Mouse (Mus musculus) urinary bladder, postnatal 14 days (tissue): Measurements from ENCODE around the gene Pbx1.

Source experiments
- DNase-seq: peaks from one replicate; pipeline ENCODE4 v3.0.0; 2021; ENCODE audit warnings: low spot score

Gene Pbx1

GRCm38 (mm10) chr1:168071974-168072373 lies 360.1 kb downstream of the Pbx1 start:
- no peak for DNase-seq

- DNase-seq = no peak
Measured at GRCm38 (mm10) chr1:168070273-168070910, 361.7 kb downstream of the Pbx1 start.

GRCm38 (mm10) chr1:168069740-168070139 lies 362.3 kb downstream of the Pbx1 start:
- DNase-seq = no peak
